Comparison of ENCODE assay signal across 1 mouse cellular context in the genomic region with DNA sequence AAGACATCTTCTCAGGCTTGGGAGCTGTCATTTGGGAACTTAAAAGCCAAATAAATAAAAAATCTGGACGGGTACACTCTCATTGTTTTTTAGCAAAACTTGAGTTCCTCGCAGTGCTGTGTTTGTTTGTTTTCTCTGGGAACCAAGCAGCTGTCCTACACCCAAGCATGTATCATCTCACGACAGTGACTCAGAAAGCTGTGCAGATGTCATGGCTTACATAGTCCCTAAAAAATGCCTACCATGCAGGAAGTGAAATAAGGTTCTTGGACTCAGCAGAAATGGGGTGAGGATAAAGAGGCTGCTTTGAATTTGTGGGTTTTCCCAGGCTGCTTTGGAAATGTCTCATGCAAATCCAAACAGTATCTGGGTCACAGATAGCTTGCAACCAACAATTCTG.
TF ChIP-seq lines count a peak whose summit lies in the region.

No protein-coding gene starts in this region.

TF ChIP-seq in CH12.LX, 34 proteins besides CTCF, POLR2A, EP300 and RAD21 (continued from another document):
- TF ChIP-seq JUN (IDR thresholded peaks at IDR 0.05; ENCODE audit: insufficient read depth, low read depth, low read length) (peak; percentile 85), GABPA (IDR thresholded peaks at IDR 0.05; ENCODE audit: insufficient replicate concordance, low read depth, low read length) (no peak), MXI1 (IDR thresholded peaks at IDR 0.05; ENCODE audit: low read depth, low read length) (no peak), ELF1 (IDR thresholded peaks at IDR 0.05; ENCODE audit: low read depth, low read length) (peak; percentile 62; the same call in 1 of the 2 replicates), SMC3 (IDR thresholded peaks at IDR 0.05; ENCODE audit: low read depth, low read length) (no peak), IRF4 (IDR thresholded peaks at IDR 0.05; ENCODE audit: low read depth, low read length) (peak; percentile 82), TCF12 (IDR thresholded peaks at IDR 0.05; ENCODE audit: low read depth, low read length) (peak; percentile 97), ZKSCAN1 (IDR thresholded peaks at IDR 0.05; ENCODE audit: borderline replicate concordance, low read depth, low read length) (no peak), NRF1 (IDR thresholded peaks at IDR 0.05; ENCODE audit: low read depth, low read length) (no peak), CHD1 (IDR thresholded peaks at IDR 0.05; ENCODE audit: low read depth, low read length) (peak; percentile 58; the same call in 1 of the 2 replicates), HCFC1 (IDR thresholded peaks at IDR 0.05; ENCODE audit: low read depth, low read length) (no peak)
